Mouse (Mus musculus): Measurements from ENCODE around the gene Hcn3. TPM values are rescaled to one million over a fixed set of nuclear protein-coding genes. Genes with fewer than 3 reads are reported as not detected.
"Not testable (repeated sequence)": the region's sequence is repeated elsewhere in the genome, so short reads cannot be mapped to it uniquely, and the experiment has no call there.

The Hcn3 gene
- polyA plus RNA-seq, 1 experiment = 4.7 TPM

DNA sequence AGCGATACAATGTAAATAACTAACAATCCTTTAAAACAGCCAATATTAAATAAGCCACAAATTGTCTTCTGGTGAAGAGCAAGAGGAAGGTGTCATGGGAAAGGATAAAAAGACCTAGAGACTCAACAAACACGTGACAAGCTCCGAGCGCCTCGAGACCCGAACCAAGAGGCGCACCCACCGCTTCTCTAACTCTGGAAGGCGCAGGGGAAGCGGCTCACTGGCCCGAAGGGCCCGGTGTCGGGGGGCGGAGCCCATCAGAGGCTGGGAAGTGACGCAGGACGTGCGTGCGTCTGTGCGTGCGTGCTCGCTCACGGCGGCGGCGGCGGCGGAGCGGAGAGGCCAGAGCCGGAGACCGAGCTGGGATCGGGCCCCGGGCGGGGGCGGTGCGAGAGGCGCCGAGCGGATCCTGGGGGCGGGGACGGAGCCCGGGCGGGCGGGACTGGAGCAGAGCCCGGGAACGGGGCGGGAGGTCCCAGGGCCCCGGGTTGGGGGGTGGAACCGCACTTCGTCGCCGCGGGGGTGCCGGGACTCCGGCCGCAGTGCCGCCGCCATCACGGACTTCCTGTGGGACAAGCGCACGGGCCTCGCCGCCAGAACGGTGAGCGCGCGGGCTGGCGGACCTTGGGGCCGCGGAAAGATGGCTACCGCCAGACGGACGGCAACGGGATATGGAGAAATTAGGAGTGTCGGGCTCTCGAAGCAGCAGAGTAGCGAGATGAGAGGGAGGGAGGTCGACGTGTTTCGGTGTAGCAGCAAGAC is 4.7 kb upstream of the Hcn3 start, which contains the start of gene Clk2:
Gene Clk2, plus strand, starts transcription at position 290 of the 762 bp plus-strand sequence.
- no peaks in the 10 kb centered on the region for H3K9me3 ChIP-seq (replicated peaks; ENCODE audit: control insufficient read depth, insufficient read depth, low read length, poor library complexity, severe bottlenecking)
- peak within 1 kb of the TSS; percentile 88 for H3K27ac ChIP-seq (ENCODE audit: insufficient read depth, low read length)
- H3K9ac ChIP-seq (ENCODE audit: low read depth, poor library complexity, severe bottlenecking) = peak within 1 kb of the TSS; percentile 98
- no peaks in the 10 kb centered on the region for H3K27me3 ChIP-seq (ENCODE audit: control insufficient read depth, insufficient read depth, low read length, poor library complexity, severe bottlenecking)
- H3K36me3 ChIP-seq (ENCODE audit: control insufficient read depth, insufficient read depth, low read length, poor library complexity, severe bottlenecking) = peaks cover 30% of the 10 kb centered on the region
- peak within 1 kb of the TSS; percentile 99 for H3K4me3 ChIP-seq (ENCODE audit: low read depth, low read length)
- TF ChIP-seq POLR2A (IDR thresholded peaks at IDR 0.05; ENCODE audit: insufficient read depth, low read length) = peak; percentile 85
- TF ChIP-seq EP300 (IDR thresholded peaks at IDR 0.05; ENCODE audit: insufficient read depth, low read depth, low read length) = no peak
- H3K4me1 ChIP-seq (ENCODE audit: control insufficient read depth, insufficient read depth, low read length) = no peaks in the 10 kb centered on the region

DNA sequence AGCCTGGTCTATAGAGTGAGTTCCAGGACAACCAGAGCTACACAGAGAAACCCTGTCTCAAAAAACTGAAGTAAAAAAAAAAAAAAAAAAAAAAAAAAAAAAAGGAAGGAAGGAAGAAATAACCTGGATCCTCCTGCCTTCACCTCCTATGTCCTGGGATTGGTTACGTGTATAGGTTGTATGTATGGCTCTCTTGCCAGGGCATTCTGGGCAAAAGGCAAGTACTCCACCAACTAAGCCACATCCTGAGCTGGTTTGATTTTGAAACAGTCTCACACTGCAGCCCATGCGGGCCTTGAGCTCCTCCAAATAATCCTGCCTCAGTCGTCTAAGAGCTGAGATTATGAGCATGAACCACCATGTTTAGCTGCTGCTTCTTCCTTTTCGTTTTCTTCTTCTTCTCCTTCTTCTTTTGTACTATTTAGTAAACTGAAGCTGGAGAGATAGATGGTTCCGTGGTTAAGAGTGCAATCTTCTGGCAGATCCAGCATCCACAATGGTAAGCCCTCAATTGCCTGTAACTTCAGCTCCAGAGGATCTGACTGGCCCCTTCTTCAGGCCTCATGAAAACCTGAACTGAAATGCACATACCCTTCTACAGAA is 3.7 kb upstream of the Hcn3 start:
- H3K36me3 ChIP-seq (ENCODE audit: control insufficient read depth, insufficient read depth, low read length, poor library complexity, severe bottlenecking) = peaks cover 21% of the 10 kb centered on the region
- peak overlapping the region; percentile 9 for H3K4me3 ChIP-seq (ENCODE audit: low read depth, low read length)
- H3K9ac ChIP-seq (ENCODE audit: low read depth, poor library complexity, severe bottlenecking) = peak overlapping the region; percentile 98
- TF ChIP-seq CTCF (IDR thresholded peaks at IDR 0.05; ENCODE audit: low read depth, low read length) (no peak), EP300 (IDR thresholded peaks at IDR 0.05; ENCODE audit: insufficient read depth, low read depth, low read length) (no peak), POLR2A (IDR thresholded peaks at IDR 0.05; ENCODE audit: insufficient read depth, low read length) (no peak)
- H3K27ac ChIP-seq (ENCODE audit: insufficient read depth, low read length) = peak overlapping the region; percentile 88
- H3K27me3 ChIP-seq (ENCODE audit: control insufficient read depth, insufficient read depth, low read length, poor library complexity, severe bottlenecking) = no peaks in the 10 kb centered on the region
- H3K4me1 ChIP-seq (ENCODE audit: control insufficient read depth, insufficient read depth, low read length) = peaks cover under 1% of the 10 kb centered on the region
- H3K9me3 ChIP-seq (replicated peaks; ENCODE audit: control insufficient read depth, insufficient read depth, low read length, poor library complexity, severe bottlenecking) = no peaks in the 10 kb centered on the region

DNA sequence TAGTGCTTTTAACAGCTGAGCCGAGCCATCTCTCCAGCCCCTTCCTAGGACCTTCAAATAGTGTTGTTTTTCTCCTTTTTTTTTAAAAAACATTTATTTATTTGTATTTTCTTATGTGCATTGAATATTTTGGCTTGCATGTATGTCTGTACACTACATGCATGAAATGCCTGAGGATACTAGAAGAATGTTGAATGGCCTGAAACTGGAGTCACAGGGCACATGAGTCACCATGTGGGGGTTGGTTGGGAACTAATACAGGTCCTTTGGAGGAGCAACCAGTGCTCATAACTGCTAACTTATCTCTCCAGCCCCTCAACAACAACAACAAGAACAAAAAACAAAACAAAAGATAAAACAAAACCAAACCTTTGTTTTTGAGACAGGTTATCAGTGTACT is 3.1 kb upstream of the Hcn3 start:
- Histone ChIP-seq H3K9ac (ENCODE audit: low read depth, poor library complexity, severe bottlenecking) (no peak overlapping the region), H3K9me3 (replicated peaks; ENCODE audit: control insufficient read depth, insufficient read depth, low read length, poor library complexity, severe bottlenecking) (no peaks in the 10 kb centered on the region), H3K27ac (ENCODE audit: insufficient read depth, low read length) (0 out of 2 replicates have a peak overlapping the region, but pooled peaks have one; percentile 37), H3K4me3 (ENCODE audit: low read depth, low read length) (no peak overlapping the region), H3K36me3 (ENCODE audit: control insufficient read depth, insufficient read depth, low read length, poor library complexity, severe bottlenecking) (peaks cover 15% of the 10 kb centered on the region), H3K27me3 (ENCODE audit: control insufficient read depth, insufficient read depth, low read length, poor library complexity, severe bottlenecking) (no peaks in the 10 kb centered on the region), H3K4me1 (ENCODE audit: control insufficient read depth, insufficient read depth, low read length) (peaks cover 2% of the 10 kb centered on the region)
- TF ChIP-seq EP300 (IDR thresholded peaks at IDR 0.05; ENCODE audit: insufficient read depth, low read depth, low read length) = no peak
- no peak for TF ChIP-seq POLR2A (IDR thresholded peaks at IDR 0.05; ENCODE audit: insufficient read depth, low read length)
- TF ChIP-seq CTCF (IDR thresholded peaks at IDR 0.05; ENCODE audit: low read depth, low read length) = no peak

DNA sequence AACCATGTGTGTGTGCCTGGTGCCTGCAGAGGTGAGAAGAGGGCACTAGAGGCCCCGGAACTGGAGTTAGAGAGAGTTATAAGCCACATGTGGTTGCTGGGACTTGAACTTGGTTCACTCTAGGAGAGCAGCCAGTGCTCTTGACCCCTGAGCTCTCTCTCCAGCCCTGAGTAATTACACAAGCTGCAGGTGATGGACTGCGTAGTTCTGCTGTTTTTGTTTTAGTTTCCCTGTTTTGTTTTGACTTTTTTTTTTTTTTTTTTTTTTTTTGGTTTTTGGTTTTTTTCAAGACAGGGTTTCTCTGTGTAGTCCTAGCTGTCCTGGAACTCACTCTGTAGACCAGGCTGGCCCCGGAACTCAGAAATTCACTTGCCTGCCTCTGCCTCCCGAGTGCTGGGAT is 1.8 kb upstream of the Hcn3 start:
- H3K4me3 ChIP-seq (ENCODE audit: low read depth, low read length) = no peak overlapping the region
- no peak overlapping the region for H3K27ac ChIP-seq (ENCODE audit: insufficient read depth, low read length)
- TF ChIP-seq CTCF (IDR thresholded peaks at IDR 0.05; ENCODE audit: low read depth, low read length) (no peak), POLR2A (IDR thresholded peaks at IDR 0.05; ENCODE audit: insufficient read depth, low read length) (no peak), EP300 (IDR thresholded peaks at IDR 0.05; ENCODE audit: insufficient read depth, low read depth, low read length) (no peak)
- no peaks in the 10 kb centered on the region for H3K9me3 ChIP-seq (replicated peaks; ENCODE audit: control insufficient read depth, insufficient read depth, low read length, poor library complexity, severe bottlenecking)
- H3K27me3 ChIP-seq (ENCODE audit: control insufficient read depth, insufficient read depth, low read length, poor library complexity, severe bottlenecking) = no peaks in the 10 kb centered on the region
- H3K4me1 ChIP-seq (ENCODE audit: control insufficient read depth, insufficient read depth, low read length) = peaks cover 2% of the 10 kb centered on the region
- peaks cover 4% of the 10 kb centered on the region for H3K36me3 ChIP-seq (ENCODE audit: control insufficient read depth, insufficient read depth, low read length, poor library complexity, severe bottlenecking)
- H3K9ac ChIP-seq (ENCODE audit: low read depth, poor library complexity, severe bottlenecking) = no peak overlapping the region

GRCm38 (mm10) chr3:89161207-89161606 is 1.2 kb upstream of the Hcn3 start:
- H3K36me3 ChIP-seq (ENCODE audit: control insufficient read depth, insufficient read depth, low read length, poor library complexity, severe bottlenecking) = not testable (repeated sequence)

DNA sequence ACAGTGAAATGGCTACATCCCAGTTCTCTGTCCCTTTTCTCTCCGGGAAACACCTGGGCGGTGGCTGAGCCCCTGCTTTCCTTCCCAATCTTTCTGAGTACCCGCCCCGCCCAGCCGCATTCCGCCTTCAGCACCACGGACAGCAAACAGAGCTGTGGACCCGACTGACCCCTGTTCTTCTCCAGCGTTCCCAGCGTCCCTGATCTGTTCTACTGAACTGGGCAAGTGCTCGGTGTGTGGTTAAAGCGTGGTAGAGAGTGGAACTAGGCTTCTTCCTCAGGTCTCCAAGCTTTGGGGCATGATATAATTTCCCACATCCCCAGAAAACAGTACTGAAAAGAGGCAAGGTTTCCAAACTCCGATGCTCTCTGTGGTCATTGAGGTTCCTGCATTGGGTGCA is 785 bp downstream of the Hcn3 start:
- Histone ChIP-seq H3K36me3 (ENCODE audit: control insufficient read depth, insufficient read depth, low read length, poor library complexity, severe bottlenecking) (no peaks in the 10 kb centered on the region), H3K4me3 (ENCODE audit: low read depth, low read length) (peak overlapping the region; percentile 66), H3K9me3 (replicated peaks; ENCODE audit: control insufficient read depth, insufficient read depth, low read length, poor library complexity, severe bottlenecking) (no peaks in the 10 kb centered on the region), H3K27me3 (ENCODE audit: control insufficient read depth, insufficient read depth, low read length, poor library complexity, severe bottlenecking) (no peaks in the 10 kb centered on the region), H3K9ac (ENCODE audit: low read depth, poor library complexity, severe bottlenecking) (peak overlapping the region; percentile 62), H3K27ac (ENCODE audit: insufficient read depth, low read length) (no peak overlapping the region), H3K4me1 (ENCODE audit: control insufficient read depth, insufficient read depth, low read length) (peaks cover 2% of the 10 kb centered on the region)
- no peak for TF ChIP-seq CTCF (IDR thresholded peaks at IDR 0.05; ENCODE audit: low read depth, low read length)

More at GRCm38 (mm10) chr3:89161207-89161606, 1.2 kb upstream of the Hcn3 start:
- not testable (repeated sequence) for H3K9ac ChIP-seq (ENCODE audit: low read depth, poor library complexity, severe bottlenecking); H3K4me1 ChIP-seq (ENCODE audit: control insufficient read depth, insufficient read depth, low read length); H3K27ac ChIP-seq (ENCODE audit: insufficient read depth, low read length); H3K9me3 ChIP-seq (replicated peaks; ENCODE audit: control insufficient read depth, insufficient read depth, low read length, poor library complexity, severe bottlenecking); H3K4me3 ChIP-seq (ENCODE audit: low read depth, low read length); H3K27me3 ChIP-seq (ENCODE audit: control insufficient read depth, insufficient read depth, low read length, poor library complexity, severe bottlenecking)
